Mouse (Mus musculus) central nervous system, embryonic 14 days (tissue): ENCODE data around the gene Tex50. TPM values are rescaled to one million over a fixed set of nuclear protein-coding genes. Genes with fewer than 3 reads are reported as not detected.

Source experiments
- polyA plus RNA-seq: library from polyadenylated mRNA; depleted of rRNA; stranded (reverse); fragments of >200 nt; gene quantifications from 2 replicates; pipeline ENCODE4 v1.2.3, GENCODE M21; 2012; rRNA removed

The Tex50 gene
- polyA plus RNA-seq = not detected in 2 replicates

DNA sequence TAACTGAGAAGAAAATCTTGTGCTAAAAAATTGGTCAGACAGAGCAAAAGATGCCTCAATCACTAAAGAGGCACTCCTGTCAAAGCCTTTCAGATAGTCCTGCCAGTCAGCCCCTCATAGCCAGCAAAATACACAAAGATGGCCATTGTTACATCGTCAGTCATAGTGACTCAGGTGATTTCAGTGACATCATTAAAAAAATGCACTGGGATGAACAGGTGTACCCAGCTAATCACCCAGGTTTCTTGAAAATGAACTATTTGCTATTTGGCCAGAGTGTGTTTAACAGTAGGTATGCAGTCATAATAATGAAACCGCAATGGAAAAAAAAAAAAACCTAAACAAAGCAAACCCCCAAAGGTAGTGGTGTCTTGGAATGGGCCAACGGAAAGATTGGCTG, at the start of gene Tex50:
TSS of gene Tex50 (minus strand) at position 101 of the 400 bp plus-strand sequence.

DNA sequence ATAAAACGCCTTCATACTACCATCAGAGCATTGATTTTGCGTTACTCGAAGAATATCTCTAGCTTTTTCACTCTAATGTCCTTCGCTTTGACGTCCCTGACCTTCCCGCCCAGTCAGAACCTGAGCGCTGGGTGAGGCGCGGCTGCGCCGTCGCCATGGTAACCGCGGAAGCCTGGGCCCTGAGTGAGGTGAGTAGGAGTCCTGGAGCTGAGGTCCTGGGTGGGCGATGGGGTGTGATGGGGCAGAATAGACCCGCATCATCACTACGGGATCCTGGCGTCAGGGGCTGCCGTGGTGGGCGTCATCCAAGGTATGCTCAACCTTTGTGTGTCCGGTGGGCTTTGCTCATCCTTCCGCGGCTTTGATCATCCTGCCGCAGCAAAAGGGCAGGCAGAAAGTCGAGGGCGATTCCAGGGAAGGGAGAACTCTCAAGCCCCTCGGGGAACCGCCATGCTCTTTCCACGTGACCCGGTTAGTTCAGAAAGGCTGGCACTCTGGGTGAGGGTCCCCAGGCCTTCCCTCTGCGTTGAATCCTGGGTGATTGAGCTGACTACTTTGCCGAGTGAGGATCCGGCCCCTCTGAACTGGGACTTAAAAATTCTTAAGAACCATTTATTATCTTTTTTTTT, 16.5 kb downstream of the Tex50 start, which contains the start of gene Ankrd45:
TSS of gene Ankrd45 (plus strand) at position 161 of the 629 bp plus-strand sequence.

DNA sequence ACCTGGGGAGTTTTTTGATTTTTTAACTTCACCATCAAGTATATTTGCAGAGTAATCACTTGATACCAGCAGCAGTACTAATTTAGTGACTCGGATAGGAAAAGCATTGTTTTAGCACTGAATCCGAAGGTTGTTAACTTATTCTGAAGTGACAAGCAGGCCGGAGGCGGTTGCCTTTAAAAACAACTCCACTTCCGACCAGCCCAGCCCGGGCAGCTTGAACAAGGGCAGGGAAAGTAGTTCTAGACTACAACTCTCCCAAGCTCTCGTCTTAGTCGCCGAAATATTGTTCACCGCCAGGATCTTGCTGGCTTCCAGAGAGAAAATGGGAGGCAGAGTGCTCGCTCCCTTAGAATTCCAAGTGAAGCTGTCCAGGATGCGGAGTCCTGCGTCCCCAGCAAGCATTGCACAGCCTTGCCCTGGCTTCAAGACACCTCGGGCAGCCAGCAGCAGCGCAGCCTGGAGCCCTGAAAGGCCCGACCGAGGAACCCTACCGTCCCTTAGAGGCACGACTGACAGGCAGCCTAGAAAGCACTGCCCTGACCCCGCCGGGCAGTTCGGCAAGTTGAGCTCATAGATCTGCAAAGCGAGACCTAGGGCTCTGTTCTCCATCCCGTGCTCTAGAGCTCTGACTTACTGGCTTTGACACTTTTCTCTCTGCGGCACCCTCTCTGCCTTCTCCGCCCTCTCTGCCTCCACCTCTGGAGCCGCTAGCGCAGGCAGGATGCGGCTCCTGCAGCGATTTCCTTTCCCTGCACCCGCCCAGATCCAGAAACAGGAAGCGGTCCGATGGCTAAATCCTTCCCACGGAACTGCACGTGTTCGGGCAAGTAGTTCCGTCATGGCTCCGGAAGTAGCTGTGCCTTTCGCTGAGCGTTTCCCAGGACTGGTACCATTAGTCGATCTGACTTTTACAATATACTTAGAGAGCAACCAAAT, 28.1 kb downstream of the Tex50 start, which contains the start of gene Klhl20:
TSS of gene Klhl20 (minus strand) at position 786 of the 939 bp plus-strand sequence.

Other genes with a start within 250 kb of the Tex50 start
- 0.36 and 0.56 TPM in 2 replicates for gene Serpinc1, start 180.7 kb downstream of the Tex50 start, polyA plus RNA-seq
- 7.6 and 7.8 TPM in 2 replicates for gene Zbtb37, start 124.5 kb downstream of the Tex50 start, polyA plus RNA-seq
- gene Dars2, start 88.7 kb downstream of the Tex50 start, polyA plus RNA-seq = 20.3 and 23.8 TPM in 2 replicates
- 10.2 and 11.4 TPM in 2 replicates for gene Cenpl, start 88.6 kb downstream of the Tex50 start, polyA plus RNA-seq
- 21.5 TPM in 2 replicates for gene Klhl20, start 27.8 kb downstream of the Tex50 start, polyA plus RNA-seq
- 10.2 and 11.3 TPM in 2 replicates for gene Ankrd45, start 16.6 kb downstream of the Tex50 start, polyA plus RNA-seq
- 82.7 and 102 TPM in 2 replicates for gene Prdx6, start 91.9 kb upstream of the Tex50 start, polyA plus RNA-seq
- 0.05 TPM in 1 of 2 replicates, not detected in the other for gene Tnfsf4, start 236.1 kb upstream of the Tex50 start, polyA plus RNA-seq